Mouse (Mus musculus) myocyte (in vitro differentiated cells): ENCODE measurements at regions not wholly inside any gene's neighbourhood (a gene's known extent, or its start where the extent isn't known, plus 50 kb on each side); places are given as distances from the start of the nearest gene placed in this dataset.

Source experiments
- CEBPB ChIP-seq: IDR thresholded peaks from 2 replicates; pipeline ENCODE4 v1.6.1; 2011; ENCODE audit warnings: mild to moderate bottlenecking, moderate library complexity; ENCODE audit not compliant: poor library complexity, insufficient read depth, severe bottlenecking
- E2F4 ChIP-seq: IDR thresholded peaks from one replicate; pipeline ENCODE4 v1.6.1; 2011; ENCODE audit warnings: mild to moderate bottlenecking, control low read depth, moderate library complexity; ENCODE audit not compliant: insufficient read depth
- MAX ChIP-seq: IDR thresholded peaks from one replicate; pipeline ENCODE4 v1.6.1; 2011; ENCODE audit warnings: low read depth, mild to moderate bottlenecking, control low read depth
- MYOD1 ChIP-seq, 3 experiments: IDR thresholded peaks; one replicate each; pipeline ENCODE4 v1.6.1; 2011; ENCODE audit warnings: control low read depth in 2 of 3, low read depth in 2 of 3, mild to moderate bottlenecking in 2 of 3, moderate library complexity in 1 of 3; ENCODE audit not compliant: insufficient read length in 2 of 3, control insufficient read depth in 1 of 3
- MYOG ChIP-seq, 3 experiments: IDR thresholded peaks; one replicate each; pipeline ENCODE4 v1.6.1; 2011; ENCODE audit warnings: control low read depth in 2 of 3, low read depth in 2 of 3, mild to moderate bottlenecking in 2 of 3; ENCODE audit not compliant: insufficient read length in 2 of 3, control insufficient read depth in 1 of 3, insufficient read depth in 1 of 3
- POLR2A ChIP-seq: IDR thresholded peaks from one replicate; pipeline ENCODE4 v1.6.1; 2011; ENCODE audit warnings: low read depth, mild to moderate bottlenecking, control low read depth, moderate library complexity; ENCODE audit not compliant: insufficient read length
- POLR2AphosphoS2 ChIP-seq: IDR thresholded peaks from one replicate; pipeline ENCODE4 v1.6.1; 2011; ENCODE audit warnings: low read depth, control low read depth; ENCODE audit not compliant: insufficient read length
- TCF3 ChIP-seq: IDR thresholded peaks from one replicate; pipeline ENCODE4 v1.6.1; 2011; ENCODE audit warnings: low read depth, control low read depth; ENCODE audit not compliant: insufficient read length
- USF1 ChIP-seq: IDR thresholded peaks from one replicate; pipeline ENCODE4 v1.6.1; 2011; ENCODE audit warnings: low read depth, mild to moderate bottlenecking, control low read depth, moderate library complexity

DNA sequence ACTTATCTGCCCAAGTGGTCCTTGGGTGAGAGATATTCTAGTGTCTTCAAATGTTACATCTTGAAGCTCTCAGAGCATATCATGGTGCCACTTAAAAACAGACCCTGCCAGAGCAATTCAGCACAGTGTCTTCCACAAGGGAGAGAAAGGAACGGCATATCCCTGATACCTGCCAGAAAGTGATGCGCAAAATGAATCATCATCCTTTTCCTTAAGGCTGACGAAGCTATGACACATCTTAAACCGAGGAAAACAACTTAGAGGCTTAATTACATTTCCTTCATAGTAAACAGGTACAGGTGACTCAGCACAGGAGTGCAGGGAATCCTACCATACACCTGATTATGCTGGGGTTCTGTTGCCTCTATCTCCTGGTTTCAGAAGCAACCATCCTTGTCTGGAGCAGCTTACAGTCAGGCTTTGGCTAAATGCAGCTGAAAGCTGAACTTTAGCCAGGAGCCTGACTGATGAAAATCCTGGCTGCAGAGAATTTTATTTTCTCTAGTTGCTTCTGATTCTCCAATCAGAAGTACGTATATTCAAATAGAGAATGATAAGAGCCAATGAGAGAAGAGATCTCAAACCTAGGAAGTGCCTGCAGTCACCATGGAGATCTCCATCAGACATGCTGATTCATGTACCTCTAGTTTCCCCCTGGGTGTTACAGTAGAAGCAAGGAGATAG lies 556.1 kb upstream of the Ndn start:
- TF ChIP-seq POLR2A, result no peak
- no peak for TF ChIP-seq MYOD1 (IDR thresholded peaks at IDR 0.05; ENCODE audit: control insufficient read depth in 1 of 3, insufficient read length in 2 of 3, low read depth in 2 of 3)
- TF ChIP-seq E2F4, result no peak
- no peak for TF ChIP-seq USF1
- no peak for TF ChIP-seq CEBPB
- TF ChIP-seq TCF3, result no peak
- no peak for TF ChIP-seq POLR2AphosphoS2
- no peak for TF ChIP-seq MAX
- no peak for TF ChIP-seq MYOG (IDR thresholded peaks at IDR 0.05; ENCODE audit: control insufficient read depth in 1 of 3, insufficient read depth in 1 of 3, insufficient read length in 2 of 3, low read depth in 2 of 3)
